Mouse (Mus musculus): ENCODE measurements at regions not wholly inside any gene's neighbourhood (a gene's known extent, or its start where the extent isn't known, plus 50 kb on each side); places are given as distances from the start of the nearest gene placed in this dataset.

- no peak for TF ChIP-seq HCFC1 (IDR thresholded peaks at IDR 0.05; ENCODE audit: borderline replicate concordance, insufficient read depth, low read length)
- TF ChIP-seq CHD2 (IDR thresholded peaks at IDR 0.05; ENCODE audit: low read depth, low read length) = no peak
Observed at GRCm38 (mm10) chr2:148210813-148211212, 164.0 kb upstream of the Foxa2 start.
